Mouse (Mus musculus): ENCODE results near the gene Nedd9.

DNA sequence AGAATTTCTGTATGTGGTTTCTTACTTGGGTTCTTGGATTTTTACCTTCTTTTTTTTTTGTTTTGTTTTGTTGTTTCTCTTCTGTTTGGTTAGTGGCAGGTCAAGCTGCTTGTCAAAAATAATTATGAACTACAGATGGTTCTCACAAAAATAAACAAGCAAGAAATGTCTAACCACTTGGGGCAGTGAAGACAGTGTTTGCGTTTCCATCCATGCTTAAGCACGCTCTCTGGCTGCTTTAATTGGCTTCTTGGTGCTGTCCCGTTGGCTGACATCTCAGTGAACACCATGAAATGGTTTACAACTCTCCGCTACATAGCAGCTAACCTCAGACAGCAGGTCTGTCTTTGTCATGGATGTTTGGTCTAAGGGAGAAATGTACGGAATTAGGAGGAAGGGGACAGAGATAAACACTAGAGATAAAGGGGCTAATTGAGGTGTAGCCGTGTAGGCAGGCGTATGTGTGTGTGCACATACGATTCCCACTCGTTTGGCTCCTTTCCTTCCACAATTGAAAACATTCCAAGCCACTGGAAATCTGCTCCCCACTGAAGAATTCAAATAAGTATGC, 2.6 kb upstream of the Nedd9 start:
- TF ChIP-seq CTCF (IDR thresholded peaks at IDR 0.05 in 2 of 3, conservative IDR thresholded peaks at IDR 0.05 in 1 of 3; ENCODE audit: control insufficient read depth in 1 of 3, insufficient read depth in 1 of 3, low read depth in 2 of 3, low read length in 3 of 3, poor library complexity in 1 of 3, severe bottlenecking in 1 of 3) (no peak), MAX (IDR thresholded peaks at IDR 0.05; ENCODE audit: low read length) (no peak), TCF12 (IDR thresholded peaks at IDR 0.05; ENCODE audit: low read depth, low read length) (no peak)
